Mouse (Mus musculus) layer of hippocampus, postnatal 10 days (tissue): ENCODE measurements at regions not wholly inside any gene's neighbourhood (a gene's known extent, or its start where the extent isn't known, plus 50 kb on each side); places are given as distances from the start of the nearest gene placed in this dataset.

Experiments used
- DNase-seq, 2 experiments: peaks; one replicate each; pipeline ENCODE4 v3.0.0; 2021; ENCODE audit warnings: low spot score in 2 of 2

DNA sequence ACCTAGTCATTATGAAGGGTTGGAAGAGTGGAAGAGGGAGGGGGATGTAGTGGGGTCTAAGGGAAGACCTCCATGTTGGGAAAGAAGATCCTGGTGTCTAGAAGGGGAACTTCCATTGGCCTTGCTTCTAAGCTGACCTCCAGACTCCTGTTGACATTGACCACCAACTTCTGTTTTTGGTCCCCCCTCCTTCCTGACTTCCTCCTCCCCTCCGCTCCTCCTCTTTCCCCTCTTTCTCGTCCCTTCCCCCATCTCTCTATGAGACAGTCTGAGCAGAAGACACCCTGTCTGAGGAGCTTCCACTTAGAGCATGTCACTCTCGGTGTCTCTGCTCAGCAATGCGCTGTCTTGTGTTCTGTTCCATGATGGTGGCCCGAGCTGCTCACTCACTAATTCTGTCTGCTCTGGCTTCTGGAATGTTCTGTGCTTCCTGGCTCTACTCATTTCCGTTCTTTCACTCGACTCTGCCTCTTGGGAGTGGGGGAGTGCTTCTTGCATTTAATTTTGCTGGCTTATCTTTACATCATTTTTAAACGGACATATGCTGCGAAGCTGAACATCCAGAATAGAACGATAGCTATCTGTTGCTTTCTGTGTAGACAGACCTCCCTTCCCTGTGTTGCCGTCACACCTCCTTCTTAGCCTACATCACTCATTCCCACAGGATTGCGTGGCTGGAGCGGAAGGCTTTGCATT is 148.7 kb downstream of the Tpra1 start:
- DNase-seq: no peak

DNA sequence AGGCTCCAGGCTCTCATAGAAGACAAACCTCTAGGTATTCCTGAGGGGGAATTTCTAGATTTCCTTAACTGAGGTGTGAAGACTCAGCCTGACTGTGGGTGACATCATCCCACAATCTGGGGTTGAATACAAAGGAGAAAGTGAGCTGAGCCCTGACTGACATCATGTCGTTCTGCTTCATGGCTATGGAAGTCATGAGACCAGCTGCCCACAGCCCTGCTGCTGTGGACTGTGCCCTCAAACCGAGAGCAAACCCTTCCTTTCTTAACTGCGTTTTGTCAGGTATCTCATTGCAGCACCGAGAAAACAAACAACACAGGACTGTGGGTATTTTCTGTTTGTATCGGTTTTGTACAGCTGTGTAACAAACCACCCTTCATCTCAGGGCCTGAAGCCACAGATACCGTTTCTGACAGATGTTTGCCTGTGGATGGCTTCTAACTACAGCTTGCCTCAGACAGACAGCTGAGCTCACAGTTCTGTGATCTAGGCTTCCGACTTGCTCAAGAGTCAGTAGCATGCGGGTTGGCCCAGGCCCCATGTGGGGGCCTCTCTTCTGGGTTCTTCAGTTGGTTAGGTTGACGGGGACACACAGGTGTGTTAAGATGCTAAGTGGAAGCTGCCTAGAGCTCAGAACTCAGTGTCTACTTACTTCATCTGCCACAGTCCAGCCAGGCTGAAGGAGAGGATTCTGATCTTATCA is 150.9 kb downstream of the Tpra1 start:
- no peak for DNase-seq

DNA sequence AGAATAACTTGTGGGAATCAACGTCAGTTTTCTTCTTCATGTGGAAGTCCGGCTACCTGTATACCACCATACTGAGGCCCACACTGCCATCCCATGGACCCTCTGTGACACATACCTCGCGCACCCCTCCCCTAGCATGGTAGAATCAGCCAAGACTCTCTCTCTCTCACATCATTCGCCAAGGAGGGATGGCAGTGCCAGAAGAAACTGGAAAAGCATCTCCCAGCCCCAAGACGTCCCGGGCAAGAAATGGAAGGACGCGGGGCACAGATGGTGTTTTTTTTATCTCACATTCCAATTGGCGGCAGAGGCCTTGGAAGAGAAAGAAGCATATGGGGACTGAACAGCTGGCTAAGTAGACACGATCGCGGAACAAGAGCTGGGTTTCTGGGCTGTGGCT is 152.0 kb downstream of the Tpra1 start:
- no peak for DNase-seq

- no peak for DNase-seq
Observed at GRCm38 (mm10) chr6:89059431-89059975, 157.5 kb downstream of the Tpra1 start.

DNA sequence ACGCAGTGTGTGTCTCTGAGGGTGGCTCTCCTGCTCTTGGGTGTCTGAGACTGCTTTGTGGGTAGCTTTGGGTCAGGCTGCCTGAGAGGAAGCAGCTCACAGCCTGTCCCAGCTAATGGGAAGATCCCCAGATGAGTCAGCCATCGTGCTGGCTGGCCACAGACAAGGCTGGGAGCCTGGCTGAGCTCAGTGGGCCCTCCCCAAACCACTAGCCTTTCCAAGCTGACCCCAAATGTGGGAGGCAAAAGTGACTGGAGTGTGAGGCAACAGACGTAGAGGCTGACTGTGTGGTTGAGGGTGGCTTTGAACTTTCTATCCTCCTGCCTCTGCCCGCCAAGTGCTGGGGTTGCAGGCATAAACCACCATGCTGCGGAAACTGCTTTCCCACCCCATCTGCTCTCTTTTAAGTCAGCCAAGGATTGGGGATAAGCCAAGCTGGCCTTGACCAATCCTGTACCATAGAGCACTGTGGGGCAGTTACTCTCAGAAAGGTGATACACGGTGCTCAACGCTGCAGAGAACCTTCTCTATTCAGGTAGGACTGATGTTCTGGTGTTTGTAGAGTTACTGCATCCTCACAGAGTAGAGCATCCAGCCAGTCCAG is 163.0 kb downstream of the Tpra1 start:
- no peak for DNase-seq

DNA sequence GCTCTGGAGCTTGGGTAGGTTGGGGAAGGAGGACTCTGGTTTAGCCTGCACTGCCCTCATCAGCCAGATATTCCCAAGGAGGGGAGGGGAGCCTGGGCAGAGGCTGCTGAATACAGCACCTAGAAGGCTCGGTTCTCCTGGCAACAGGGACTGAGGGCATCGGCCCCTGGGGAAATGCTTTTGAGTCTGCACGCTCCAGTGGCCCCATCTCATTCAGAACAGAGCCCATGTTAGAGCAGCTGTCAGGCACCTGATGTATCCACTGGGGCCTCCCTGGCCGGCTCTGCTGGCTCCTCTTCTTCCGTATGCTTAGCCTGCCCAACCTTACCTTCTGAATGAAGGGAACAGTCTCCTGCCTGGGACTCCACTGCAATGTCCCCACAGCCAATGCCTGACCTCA is 164.5 kb downstream of the Tpra1 start:
- DNase-seq: no peak

DNA sequence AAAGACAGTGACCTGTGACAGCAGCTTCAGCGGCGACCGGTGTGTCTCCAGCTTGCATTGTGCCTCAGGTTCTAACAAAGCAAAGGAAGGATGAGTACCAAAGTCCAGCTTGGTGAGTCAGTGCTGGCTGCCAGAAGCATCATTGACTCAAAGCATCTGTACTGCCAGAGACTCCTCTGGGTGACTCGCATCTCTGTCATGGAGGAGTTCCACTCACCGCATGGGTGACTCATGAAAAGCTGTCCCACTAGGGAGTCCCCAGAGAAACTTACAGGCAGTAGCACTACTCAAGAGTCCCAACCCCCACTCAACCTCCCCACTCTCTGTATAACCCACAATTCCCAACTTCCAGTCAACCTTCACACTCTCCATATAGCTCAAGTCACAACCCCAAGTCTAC is 166.2 kb downstream of the Tpra1 start:
- no peak for DNase-seq

DNA sequence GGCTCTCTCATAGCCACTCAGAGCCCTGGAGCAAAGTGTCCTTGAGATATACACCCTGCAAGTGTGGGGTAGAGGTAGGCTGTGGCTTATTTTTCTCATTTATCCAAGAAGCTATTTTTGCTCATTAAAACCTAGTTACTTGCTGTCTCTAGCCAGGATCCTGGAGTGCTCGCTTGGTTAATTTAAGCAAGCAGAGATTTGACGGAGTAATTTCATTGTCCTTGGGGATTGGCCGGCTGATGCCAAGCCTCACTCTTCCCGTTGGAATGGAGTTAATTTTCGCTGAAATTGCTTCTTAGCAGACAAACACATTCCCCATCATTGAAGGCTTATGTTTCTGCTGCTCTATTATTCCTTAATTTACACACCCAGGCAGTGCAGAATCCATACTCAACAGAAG is 167.1 kb downstream of the Tpra1 start:
- no peak for DNase-seq

DNA sequence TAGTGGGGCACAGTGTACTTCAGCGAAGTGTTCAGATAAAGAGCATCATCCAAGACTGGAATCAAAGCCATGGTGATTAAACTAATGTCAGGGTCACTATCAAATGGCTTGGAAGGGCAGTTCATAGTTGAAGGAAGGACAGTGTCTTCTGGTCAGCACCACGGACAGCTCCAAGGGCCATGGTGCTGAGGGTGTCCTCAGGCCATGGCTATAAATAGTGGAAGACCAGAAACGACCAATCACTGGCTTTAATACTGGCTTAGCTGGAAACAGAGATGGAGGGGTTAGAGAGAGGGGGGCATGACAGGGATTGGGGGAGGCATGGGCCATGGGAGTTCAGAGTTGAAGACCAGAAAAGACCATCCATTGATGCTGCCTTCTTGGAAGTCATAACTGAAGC is 168.0 kb downstream of the Tpra1 start:
- DNase-seq: no peak

- no peak for DNase-seq
Observed at GRCm38 (mm10) chr6:89071766-89072165, 169.7 kb downstream of the Tpra1 start.

DNA sequence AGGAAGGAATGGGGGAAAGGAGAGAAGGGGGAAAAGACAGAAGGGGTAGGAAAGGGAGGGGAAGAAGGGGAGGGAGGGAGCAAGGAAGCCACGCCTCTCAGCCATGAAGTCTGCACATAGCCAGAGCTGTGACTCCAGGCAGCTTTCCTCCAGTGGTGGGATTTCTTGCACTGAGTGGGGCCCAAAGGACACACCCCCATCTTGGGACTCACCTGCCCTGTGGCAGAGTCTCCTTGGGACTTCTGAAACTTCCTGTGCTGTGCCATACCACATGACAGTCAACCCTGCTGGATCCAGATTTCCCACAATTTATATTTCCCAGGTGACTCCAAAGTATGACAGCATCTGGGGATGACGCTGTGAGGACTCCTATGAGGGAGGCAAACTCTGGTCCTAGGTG is 170.5 kb downstream of the Tpra1 start:
- no peak for DNase-seq

DNA sequence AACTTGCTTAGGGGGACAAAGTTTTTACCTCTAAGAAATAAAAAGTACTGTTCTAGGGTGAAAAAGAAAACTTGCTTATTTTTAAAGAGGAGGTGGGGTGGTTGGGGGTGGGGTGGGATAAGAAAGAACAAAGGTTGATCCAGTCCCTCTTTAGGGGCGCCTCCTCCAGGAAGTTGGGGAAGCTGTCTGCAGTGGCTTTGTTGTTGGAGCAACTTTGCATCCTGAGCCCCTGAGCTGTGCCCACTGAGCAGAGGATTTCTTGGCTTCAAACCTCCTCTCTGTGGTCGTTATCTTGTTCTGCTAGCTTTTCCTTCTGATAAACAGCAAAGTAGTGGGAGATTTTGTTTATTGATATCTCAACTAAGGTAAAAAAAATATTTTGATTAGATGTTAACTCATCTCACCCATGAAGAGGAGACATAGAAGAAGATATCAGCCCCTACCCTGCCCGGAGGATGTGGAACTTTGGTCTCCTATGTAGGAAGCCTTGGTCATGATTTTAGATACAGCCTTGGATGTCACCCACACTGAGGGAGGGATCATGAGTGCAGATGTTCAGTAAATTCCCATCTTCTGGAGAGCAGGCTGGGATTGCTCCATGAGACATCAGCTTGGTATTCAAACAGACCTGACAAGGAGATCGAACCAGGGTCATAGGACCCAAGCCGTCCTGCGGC is 179.7 kb downstream of the Tpra1 start:
- DNase-seq: no peak

DNA sequence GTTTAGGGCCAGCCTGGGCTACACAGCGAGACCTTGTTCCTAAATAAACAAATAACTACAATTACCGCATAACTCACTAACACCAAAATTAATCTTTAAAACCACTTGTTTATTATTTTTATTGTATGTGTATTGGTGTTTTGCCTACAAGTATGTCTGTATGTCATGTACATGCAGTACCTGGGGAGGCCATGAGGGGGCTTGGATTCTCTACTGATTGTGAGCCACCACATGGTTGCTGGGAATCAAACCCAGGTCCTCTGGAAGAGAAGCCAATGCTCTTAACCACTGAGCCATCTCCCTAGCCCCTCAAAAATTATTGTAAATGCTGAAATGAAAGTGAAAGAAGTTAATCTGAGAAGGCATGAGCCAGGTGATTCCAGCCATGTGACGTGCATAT is 182.4 kb downstream of the Tpra1 start:
- no peak for DNase-seq

- DNase-seq: no peak
Observed at GRCm38 (mm10) chr6:89085151-89085550, 183.1 kb downstream of the Tpra1 start.

DNA sequence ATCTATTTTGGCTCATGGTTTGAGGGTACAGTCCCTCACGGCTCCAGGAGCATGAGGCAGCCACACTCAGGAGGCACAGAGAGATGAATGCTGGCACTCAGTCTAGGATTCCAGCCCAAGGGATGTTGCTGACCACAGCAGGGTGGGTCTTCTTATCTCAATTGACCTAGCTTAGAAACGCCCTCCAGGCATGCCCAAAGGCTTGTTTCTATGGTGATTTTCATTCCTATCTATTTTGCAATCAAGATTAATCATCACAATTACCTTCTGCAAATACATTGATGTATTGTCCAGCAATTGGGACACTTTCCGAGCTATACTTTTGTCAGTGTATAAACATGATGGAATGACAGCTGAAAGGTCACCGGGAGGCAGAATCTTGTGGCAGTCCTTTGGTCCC is 185.6 kb downstream of the Tpra1 start:
- no peak for DNase-seq

- DNase-seq: no peak
Observed at GRCm38 (mm10) chr6:89090096-89090495, 188.0 kb downstream of the Tpra1 start.

- DNase-seq: no peak
Observed at GRCm38 (mm10) chr6:89095911-89096310, 193.9 kb downstream of the Tpra1 start.

DNA sequence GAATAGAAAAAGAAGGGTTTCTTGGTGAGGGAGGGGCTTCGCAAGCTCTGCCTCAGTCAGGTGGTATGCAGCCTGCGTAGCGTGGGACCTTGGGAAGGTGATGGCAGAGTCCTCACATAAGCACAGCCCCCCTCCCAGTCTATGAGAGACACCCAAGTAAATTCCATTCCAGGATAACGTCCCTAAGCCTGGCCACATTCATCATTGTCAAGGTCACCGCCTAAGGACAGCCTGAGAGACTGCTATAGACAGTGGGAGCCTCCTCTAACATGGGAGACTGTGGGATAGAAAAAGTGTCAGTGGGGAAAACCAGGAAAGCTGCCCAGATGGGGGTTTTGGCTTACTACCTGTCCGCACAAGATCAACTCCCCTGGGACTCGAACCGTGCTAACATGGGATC is 195.5 kb downstream of the Tpra1 start:
- no peak for DNase-seq

DNA sequence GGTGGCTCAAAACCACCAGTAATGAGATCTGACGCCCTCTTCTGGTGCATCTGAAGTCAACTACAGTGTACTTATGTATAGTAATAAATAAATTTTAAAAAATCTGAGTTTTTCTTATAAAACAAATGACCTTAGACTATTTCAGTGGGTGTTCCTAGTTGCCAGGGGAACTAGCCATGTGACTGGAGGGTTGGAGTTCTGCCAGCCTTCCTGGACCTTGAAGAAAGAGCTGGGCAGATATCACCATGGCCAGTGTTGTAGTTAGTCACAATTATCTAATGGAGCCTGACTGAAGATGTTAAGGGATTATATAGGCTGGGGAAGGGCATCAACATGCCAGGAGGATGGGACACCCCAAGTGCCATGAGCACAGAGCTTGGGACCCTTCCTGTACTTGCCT is 217.2 kb downstream of the Tpra1 start:
- no peak for DNase-seq

DNA sequence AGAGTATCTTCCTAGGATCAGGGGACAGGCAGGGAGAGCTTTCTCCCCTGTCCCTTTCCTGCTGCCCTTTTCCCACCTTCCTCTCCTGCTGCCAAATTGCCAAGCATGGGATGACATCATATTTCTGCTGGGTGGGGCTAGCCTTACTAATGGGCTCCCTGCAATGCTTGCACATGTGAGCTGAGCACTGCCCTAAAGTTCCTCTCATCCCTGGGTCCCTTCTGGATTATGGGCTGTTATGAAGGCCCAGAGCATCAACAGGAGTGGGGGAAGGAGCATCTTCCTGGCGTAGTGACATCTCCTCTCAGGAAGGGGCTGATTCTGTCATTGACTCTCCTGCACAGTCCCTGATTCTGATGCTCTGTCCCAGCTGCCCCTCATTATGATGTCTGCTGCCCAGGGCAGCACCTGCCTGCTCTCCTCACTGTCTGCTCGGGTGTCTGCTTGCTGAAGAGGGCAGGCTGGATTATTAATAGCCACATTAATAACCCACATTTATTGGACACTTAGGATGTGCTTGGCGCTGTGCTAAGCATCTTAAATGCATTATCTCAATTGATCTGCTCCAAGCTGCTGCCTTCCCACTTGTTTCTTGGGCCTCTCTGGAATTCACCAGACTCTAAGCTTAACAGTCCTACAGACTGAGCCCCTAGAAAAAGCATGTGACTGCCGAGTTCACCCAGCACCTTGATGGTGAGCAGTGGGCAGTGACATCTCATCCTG is 219.1 kb downstream of the Tpra1 start:
- no peak for DNase-seq

DNA sequence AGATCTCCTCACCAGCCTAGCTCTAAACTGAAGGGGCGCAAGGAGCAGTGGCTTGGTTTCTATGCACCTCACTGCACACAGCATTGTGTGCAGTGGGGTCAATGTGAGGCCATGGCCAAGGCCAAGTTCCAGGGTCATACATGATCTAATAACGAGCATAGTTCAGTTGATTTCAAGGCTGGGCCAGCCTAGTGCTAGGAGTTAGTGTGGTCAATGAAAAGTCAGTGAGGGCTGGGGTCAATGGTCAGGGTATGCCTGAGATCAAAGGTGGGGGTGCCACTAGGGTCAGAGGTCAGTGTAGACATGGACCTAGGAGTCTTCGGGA is 219.7 kb downstream of the Tpra1 start:
- DNase-seq: no peak
